Mouse (Mus musculus): ENCODE measurements at regions not wholly inside any gene's neighbourhood (a gene's known extent, or its start where the extent isn't known, plus 50 kb on each side); places are given as distances from the start of the nearest gene placed in this dataset.
"Not testable (repeated sequence)": the region's sequence is repeated elsewhere in the genome, so short reads cannot be mapped to it uniquely, and the experiment has no call there.

DNA sequence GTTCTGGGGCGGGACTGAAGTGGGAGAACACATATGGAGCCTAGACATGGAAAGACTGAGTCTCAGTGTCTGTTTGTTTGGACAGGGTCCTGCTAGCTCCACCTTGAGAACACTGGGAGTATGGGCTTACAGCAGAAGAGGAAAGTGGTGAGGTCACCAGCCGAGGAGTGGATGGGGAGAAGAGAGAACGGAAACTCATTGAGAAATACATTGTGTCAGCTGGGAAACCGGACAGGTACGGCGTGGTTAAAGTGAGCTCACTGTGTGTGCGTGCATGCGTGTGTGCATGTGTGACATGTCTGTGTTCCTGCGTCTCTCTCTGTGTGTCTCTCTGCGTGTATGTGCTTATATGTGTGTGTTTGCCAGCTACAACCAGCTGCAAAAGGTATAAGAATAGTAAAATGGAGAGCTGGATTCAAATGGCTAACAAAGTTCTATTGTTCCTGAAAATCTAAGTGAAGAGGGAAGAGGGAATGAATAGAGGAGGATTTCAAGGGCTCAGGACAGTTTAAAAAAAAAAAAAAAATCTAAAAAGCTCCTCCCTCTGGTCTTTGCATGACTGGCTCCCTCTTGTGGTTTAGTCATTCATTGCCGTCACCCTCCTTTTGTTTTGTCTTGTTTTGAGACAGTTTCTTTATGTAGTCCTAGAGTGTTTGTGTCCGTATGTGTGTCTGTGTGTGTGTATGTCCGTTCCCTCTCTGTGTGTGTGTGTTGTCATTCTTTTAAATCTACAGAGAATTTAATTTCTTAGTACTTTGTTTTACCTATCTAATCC lies 52.0 kb upstream of the Ak4 start:
- Histone ChIP-seq H3K27ac (ENCODE audit: control insufficient read depth, insufficient read depth, low read depth, low read length) (no peak overlapping the region), H3K4me1 (ENCODE audit: control insufficient read depth, insufficient read depth, low read length) (no peaks in the 10 kb centered on the region), H3K4me3 (ENCODE audit: control insufficient read depth, low read depth, low read length) (no peak overlapping the region), H3K27me3 (ENCODE audit: control insufficient read depth, insufficient read depth, low read length) (no peaks in the 10 kb centered on the region), H3K36me3 (ENCODE audit: control insufficient read depth, insufficient read depth, low read length) (no peaks in the 10 kb centered on the region)
- TF ChIP-seq POLR2A (IDR thresholded peaks at IDR 0.05; ENCODE audit: control insufficient read depth, low read depth, low read length) (no peak), CTCF (IDR thresholded peaks at IDR 0.05; ENCODE audit: control insufficient read depth, insufficient read depth, insufficient replicate concordance, low read depth, low read length) (no peak)

DNA sequence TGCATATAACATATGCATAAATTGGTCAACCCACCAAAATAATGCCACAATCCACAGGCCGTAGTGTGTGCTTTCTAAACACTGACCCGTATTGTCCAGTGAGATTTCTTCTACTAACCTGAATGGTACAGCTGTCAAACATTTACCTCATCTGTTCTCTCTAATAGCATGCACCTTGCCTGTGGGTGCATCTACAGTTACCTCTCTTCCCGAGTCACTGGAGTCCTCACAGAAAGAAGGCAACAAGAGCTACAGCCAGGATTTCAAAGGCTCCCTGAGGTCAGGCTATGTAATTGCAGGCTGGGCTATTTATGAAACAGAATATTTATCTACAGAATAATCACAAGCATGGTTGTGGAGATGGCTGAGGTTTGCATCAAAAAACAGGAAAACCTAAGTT lies 53.8 kb upstream of the Ak4 start:
- Histone ChIP-seq H3K27me3 (ENCODE audit: control insufficient read depth, insufficient read depth, low read length) (no peaks in the 10 kb centered on the region), H3K4me1 (ENCODE audit: control insufficient read depth, insufficient read depth, low read length) (no peaks in the 10 kb centered on the region), H3K36me3 (ENCODE audit: control insufficient read depth, insufficient read depth, low read length) (no peaks in the 10 kb centered on the region), H3K27ac (ENCODE audit: control insufficient read depth, insufficient read depth, low read depth, low read length) (no peak overlapping the region), H3K4me3 (ENCODE audit: control insufficient read depth, low read depth, low read length) (no peak overlapping the region)
- no peak for TF ChIP-seq CTCF (IDR thresholded peaks at IDR 0.05; ENCODE audit: control insufficient read depth, insufficient read depth, insufficient replicate concordance, low read depth, low read length)
- TF ChIP-seq POLR2A (IDR thresholded peaks at IDR 0.05; ENCODE audit: control insufficient read depth, low read depth, low read length): no peak

DNA sequence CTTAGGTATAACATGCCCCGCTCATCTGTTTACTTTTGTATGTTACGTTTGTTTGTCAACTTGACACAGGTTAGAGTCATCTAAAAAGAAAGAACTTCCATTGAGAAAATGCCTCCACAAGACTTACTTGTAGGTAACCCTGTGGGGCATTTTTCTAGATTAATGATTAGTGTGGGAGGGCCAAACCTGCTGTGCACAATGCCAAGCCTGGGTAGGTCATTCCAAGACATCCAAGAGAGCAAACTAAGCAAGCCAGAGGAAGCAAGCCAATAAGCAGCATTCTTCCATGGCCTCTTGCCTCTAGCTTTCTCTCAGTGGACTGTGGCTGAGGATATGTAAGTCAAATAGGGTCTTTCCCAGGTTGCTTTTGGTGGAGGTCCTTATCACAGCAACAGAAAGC lies 54.4 kb upstream of the Ak4 start:
- no peak overlapping the region for H3K27ac ChIP-seq (ENCODE audit: control insufficient read depth, insufficient read depth, low read depth, low read length)
- no peaks in the 10 kb centered on the region for H3K36me3 ChIP-seq (ENCODE audit: control insufficient read depth, insufficient read depth, low read length)
- no peaks in the 10 kb centered on the region for H3K27me3 ChIP-seq (ENCODE audit: control insufficient read depth, insufficient read depth, low read length)
- no peaks in the 10 kb centered on the region for H3K4me1 ChIP-seq (ENCODE audit: control insufficient read depth, insufficient read depth, low read length)
- no peak overlapping the region for H3K4me3 ChIP-seq (ENCODE audit: control insufficient read depth, low read depth, low read length)
- no peak for TF ChIP-seq CTCF (IDR thresholded peaks at IDR 0.05; ENCODE audit: control insufficient read depth, insufficient read depth, insufficient replicate concordance, low read depth, low read length)
- TF ChIP-seq POLR2A (IDR thresholded peaks at IDR 0.05; ENCODE audit: control insufficient read depth, low read depth, low read length): no peak

DNA sequence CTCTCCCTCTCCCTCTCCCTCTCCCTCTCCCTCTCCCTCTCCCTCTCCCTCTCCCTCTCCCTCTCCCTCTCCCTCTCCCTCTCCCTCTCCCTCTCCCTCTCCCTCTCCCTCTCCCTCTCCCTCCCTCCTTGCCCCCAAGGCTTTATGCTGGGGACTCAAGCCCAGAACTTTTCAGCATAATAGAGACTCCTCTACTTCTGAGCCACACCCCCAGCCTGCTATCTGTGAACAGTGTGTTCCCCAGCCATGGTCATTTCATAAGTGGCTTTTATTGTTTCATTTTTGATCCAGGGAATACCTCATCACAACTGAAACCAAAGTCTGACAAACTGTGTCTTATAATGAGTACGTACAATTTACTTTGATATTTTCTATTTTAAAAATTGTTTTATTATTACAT lies 55.8 kb upstream of the Ak4 start:
- H3K36me3 ChIP-seq (ENCODE audit: control insufficient read depth, insufficient read depth, low read length); H3K4me3 ChIP-seq (ENCODE audit: control insufficient read depth, low read depth, low read length); H3K4me1 ChIP-seq (ENCODE audit: control insufficient read depth, insufficient read depth, low read length); H3K27me3 ChIP-seq (ENCODE audit: control insufficient read depth, insufficient read depth, low read length): not testable (repeated sequence)
- peak overlapping the region; percentile 21; the same call in 1 of the 2 replicates for H3K27ac ChIP-seq (ENCODE audit: control insufficient read depth, insufficient read depth, low read depth, low read length)

DNA sequence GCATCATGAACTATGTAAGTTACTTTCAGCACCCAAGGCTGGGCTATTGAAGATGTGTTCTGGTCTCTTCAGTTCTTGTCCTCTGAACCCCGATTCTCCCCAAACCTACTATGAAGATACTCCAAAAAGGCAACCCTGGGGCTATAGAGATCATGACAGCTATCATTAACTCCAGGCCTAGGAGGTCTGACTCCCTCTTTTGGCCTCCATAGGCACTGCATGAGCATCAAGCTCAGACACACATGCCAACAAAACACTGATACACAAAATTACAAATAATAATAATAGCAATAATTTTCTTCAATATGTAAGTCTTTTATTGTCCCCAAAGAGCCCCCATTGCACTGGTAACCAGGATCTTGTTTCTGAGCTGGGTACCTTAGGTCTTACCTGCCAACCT lies 57.3 kb upstream of the Ak4 start:
- TF ChIP-seq CTCF (IDR thresholded peaks at IDR 0.05; ENCODE audit: control insufficient read depth, insufficient read depth, insufficient replicate concordance, low read depth, low read length): no peak
- no peak for TF ChIP-seq POLR2A (IDR thresholded peaks at IDR 0.05; ENCODE audit: control insufficient read depth, low read depth, low read length)

DNA sequence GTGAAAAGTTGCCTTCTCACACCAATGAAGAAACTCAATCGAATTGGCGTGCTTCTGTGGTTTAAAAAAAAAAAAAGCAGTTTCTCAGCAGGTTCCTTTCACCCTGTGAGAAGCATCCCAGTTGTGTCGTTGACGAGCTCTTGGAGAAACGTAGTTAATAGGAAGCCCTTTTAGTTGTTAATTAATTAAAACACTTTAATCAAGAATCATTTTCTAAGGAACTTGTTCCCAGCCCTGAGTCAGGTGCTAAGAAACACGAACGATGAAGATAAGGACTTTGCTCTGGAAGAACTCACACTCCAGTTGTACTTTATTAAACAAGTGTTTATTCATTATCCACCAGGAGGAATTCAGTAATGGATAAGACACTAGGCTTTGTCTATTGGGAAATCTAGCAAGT lies 58.8 kb upstream of the Ak4 start:
- H3K36me3 ChIP-seq (ENCODE audit: control insufficient read depth, insufficient read depth, low read length): no peaks in the 10 kb centered on the region
- H3K4me1 ChIP-seq (ENCODE audit: control insufficient read depth, insufficient read depth, low read length): peaks cover 13% of the 10 kb centered on the region
- no peaks in the 10 kb centered on the region; the same call in none of the 2 replicates for H3K27me3 ChIP-seq (ENCODE audit: control insufficient read depth, insufficient read depth, low read length)
- TF ChIP-seq POLR2A (IDR thresholded peaks at IDR 0.05; ENCODE audit: control insufficient read depth, low read depth, low read length): no peak
- TF ChIP-seq CTCF (IDR thresholded peaks at IDR 0.05; ENCODE audit: control insufficient read depth, insufficient read depth, insufficient replicate concordance, low read depth, low read length): no peak
- H3K27ac ChIP-seq (ENCODE audit: control insufficient read depth, insufficient read depth, low read depth, low read length): no peak overlapping the region
- no peak overlapping the region for H3K4me3 ChIP-seq (ENCODE audit: control insufficient read depth, low read depth, low read length)

More for the DNA sequence above, 57.3 kb upstream of the Ak4 start:
- H3K27ac ChIP-seq (ENCODE audit: control insufficient read depth, insufficient read depth, low read depth, low read length): no peak overlapping the region
- H3K4me3 ChIP-seq (ENCODE audit: control insufficient read depth, low read depth, low read length): no peak overlapping the region
- peaks cover 4% of the 10 kb centered on the region; the same call in 1 of the 2 replicates for H3K4me1 ChIP-seq (ENCODE audit: control insufficient read depth, insufficient read depth, low read length)
- H3K36me3 ChIP-seq (ENCODE audit: control insufficient read depth, insufficient read depth, low read length): no peaks in the 10 kb centered on the region
- H3K27me3 ChIP-seq (ENCODE audit: control insufficient read depth, insufficient read depth, low read length): no peaks in the 10 kb centered on the region; the same call in 1 of the 2 replicates

DNA sequence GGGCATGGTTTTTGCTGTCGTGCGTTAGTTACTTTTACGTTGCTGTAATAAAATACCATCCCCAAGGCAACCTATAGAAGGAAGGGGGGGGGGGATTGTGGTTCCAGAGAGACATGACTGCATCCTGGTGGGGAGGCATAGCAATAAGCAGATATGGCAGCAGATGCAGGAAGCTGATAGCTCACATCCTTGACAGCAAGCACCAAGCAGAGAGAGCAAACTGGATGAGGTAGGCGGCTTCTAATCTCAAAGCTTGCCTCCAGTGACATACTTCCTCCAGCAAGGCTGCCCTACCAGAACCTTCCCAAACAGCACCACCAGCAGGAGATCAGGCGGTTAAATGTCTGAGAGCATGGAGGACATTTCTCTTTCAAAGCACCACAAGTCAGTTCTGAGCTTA lies 60.0 kb upstream of the Ak4 start:
- Histone ChIP-seq H3K4me1 (ENCODE audit: control insufficient read depth, insufficient read depth, low read length) (peaks cover 16% of the 10 kb centered on the region), H3K4me3 (ENCODE audit: control insufficient read depth, low read depth, low read length) (no peak overlapping the region), H3K27ac (ENCODE audit: control insufficient read depth, insufficient read depth, low read depth, low read length) (no peak overlapping the region), H3K27me3 (ENCODE audit: control insufficient read depth, insufficient read depth, low read length) (no peaks in the 10 kb centered on the region; the same call in none of the 2 replicates), H3K36me3 (ENCODE audit: control insufficient read depth, insufficient read depth, low read length) (no peaks in the 10 kb centered on the region)
- TF ChIP-seq CTCF (IDR thresholded peaks at IDR 0.05; ENCODE audit: control insufficient read depth, insufficient read depth, insufficient replicate concordance, low read depth, low read length) (no peak), POLR2A (IDR thresholded peaks at IDR 0.05; ENCODE audit: control insufficient read depth, low read depth, low read length) (no peak)

Data from testis, adult 2 months (tissue).